Mouse (Mus musculus) splenic B cell, adult 2 months (primary cell): ENCODE measurements around the gene Exoc3l2.

Source experiments
- DNase-seq: peaks from one replicate; pipeline ENCODE4 v3.0.0-alpha.2; 2011; ENCODE audit warnings: low read depth, low spot score
- H3K27me3 ChIP-seq: 2 replicates; pipeline ENCODE4 v1.6.1; 2012; ENCODE audit warnings: mild to moderate bottlenecking, low read length, moderate library complexity, mixed read lengths; ENCODE audit not compliant: control insufficient read depth, poor library complexity, insufficient read depth, severe bottlenecking
- H3K36me3 ChIP-seq: 2 replicates; pipeline ENCODE4 v1.6.1; 2012; ENCODE audit warnings: mild to moderate bottlenecking, low read length, moderate library complexity, mixed read lengths; ENCODE audit not compliant: control insufficient read depth, poor library complexity, insufficient read depth, severe bottlenecking

Exoc3l2 gene

GRCm38 (mm10) chr7:19489525-19489924, 26.4 kb downstream of the Exoc3l2 start:
- no peak for DNase-seq
- Histone ChIP-seq H3K27me3 (no peaks in the 10 kb centered on the region), H3K36me3 (no peaks in the 10 kb centered on the region)

GRCm38 (mm10) chr7:19491731-19492130, 28.6 kb downstream of the Exoc3l2 start:
- peak; percentile 33 for DNase-seq
- Histone ChIP-seq H3K27me3 (no peaks in the 10 kb centered on the region), H3K36me3 (no peaks in the 10 kb centered on the region)

- Histone ChIP-seq H3K36me3 (no peaks in the 10 kb centered on the region), H3K27me3 (no peaks in the 10 kb centered on the region)
- DNase-seq: no peak
These were observed 31.8 kb downstream of the Exoc3l2 start for GRCm38 (mm10) chr7:19494751-19495474.

GRCm38 (mm10) chr7:19495521-19496213, 32.5 kb downstream of the Exoc3l2 start:
- no peak for DNase-seq
- Histone ChIP-seq H3K36me3 (no peaks in the 10 kb centered on the region), H3K27me3 (no peaks in the 10 kb centered on the region)

- DNase-seq: no peak
- Histone ChIP-seq H3K27me3 (no peaks in the 10 kb centered on the region), H3K36me3 (no peaks in the 10 kb centered on the region)
These were observed 33.1 kb downstream of the Exoc3l2 start for GRCm38 (mm10) chr7:19496214-19496555.

GRCm38 (mm10) chr7:19498326-19498725, 35.2 kb downstream of the Exoc3l2 start:
- DNase-seq: no peak

GRCm38 (mm10) chr7:19500420-19501363, 37.6 kb downstream of the Exoc3l2 start:
- no peak for DNase-seq
- Histone ChIP-seq H3K27me3 (no peaks in the 10 kb centered on the region), H3K36me3 (no peaks in the 10 kb centered on the region)

More at GRCm38 (mm10) chr7:19498326-19498725, 35.2 kb downstream of the Exoc3l2 start:
- Histone ChIP-seq H3K36me3 (no peaks in the 10 kb centered on the region), H3K27me3 (no peaks in the 10 kb centered on the region)

GRCm38 (mm10) chr7:19501658-19502057, 38.5 kb downstream of the Exoc3l2 start:
- DNase-seq: no peak
- Histone ChIP-seq H3K27me3 (no peaks in the 10 kb centered on the region), H3K36me3 (no peaks in the 10 kb centered on the region)

GRCm38 (mm10) chr7:19503481-19504068, 40.4 kb downstream of the Exoc3l2 start:
- Histone ChIP-seq H3K27me3 (no peaks in the 10 kb centered on the region), H3K36me3 (no peaks in the 10 kb centered on the region)
- peak; percentile 77 for DNase-seq

- H3K27me3 ChIP-seq: no peaks in the 10 kb centered on the region
- no peaks in the 10 kb centered on the region for H3K36me3 ChIP-seq
- peak; percentile 55 for DNase-seq
These were observed 43.2 kb downstream of the Exoc3l2 start for GRCm38 (mm10) chr7:19506326-19506725.

GRCm38 (mm10) chr7:19506969-19507611, 44.0 kb downstream of the Exoc3l2 start:
- no peaks in the 10 kb centered on the region for H3K27me3 ChIP-seq
- no peaks in the 10 kb centered on the region for H3K36me3 ChIP-seq
- DNase-seq: peak; percentile 52

- Histone ChIP-seq H3K36me3 (no peaks in the 10 kb centered on the region), H3K27me3 (no peaks in the 10 kb centered on the region)
- peak; percentile 24 for DNase-seq
These were observed 44.5 kb downstream of the Exoc3l2 start for GRCm38 (mm10) chr7:19507612-19507981.

GRCm38 (mm10) chr7:19508150-19508923, 45.2 kb downstream of the Exoc3l2 start, which contains the start of the genes Bloc1s3 and Trappc6a:
Gene Bloc1s3 (minus strand): TSS chr7:19508367.
Gene Trappc6a (plus strand): TSS chr7:19508395.
- Histone ChIP-seq H3K36me3 (no peaks in the 10 kb centered on the region), H3K27me3 (no peaks in the 10 kb centered on the region)

More at GRCm38 (mm10) chr7:19508150-19508923, 45.2 kb downstream of the Exoc3l2 start, which contains the start of the genes Bloc1s3 and Trappc6a:
- DNase-seq: peak; percentile 93
